Mouse (Mus musculus): ENCODE measurements around the gene Gm45717. TPM values are rescaled to one million over a fixed set of nuclear protein-coding genes. Genes with fewer than 3 reads are reported as not detected.

Gm45717 gene
- 0.21 TPM in 1 of 2 replicates, not detected in the other for polyA plus RNA-seq (2012; rRNA removed)

GRCm38 (mm10) chr7:140955758-140956555 is at the start of gene Gm45717, which contains the start of gene Ifitm2:
TSS of gene Gm45717 (minus strand) at chr7:140955937.
TSS of gene Ifitm2 (minus strand) at chr7:140955987.

GRCm38 (mm10) chr7:140966921-140967320 is 11.2 kb upstream of the Gm45717 start, which contains the start of gene Ifitm1:
TSS of gene Ifitm1 (plus strand) at chr7:140967221.

GRCm38 (mm10) chr7:140949824-140950530 is 5.8 kb downstream of the Gm45717 start, which contains the start of gene Ifitm5:
TSS of gene Ifitm5 (minus strand) at chr7:140950291.

DNA sequence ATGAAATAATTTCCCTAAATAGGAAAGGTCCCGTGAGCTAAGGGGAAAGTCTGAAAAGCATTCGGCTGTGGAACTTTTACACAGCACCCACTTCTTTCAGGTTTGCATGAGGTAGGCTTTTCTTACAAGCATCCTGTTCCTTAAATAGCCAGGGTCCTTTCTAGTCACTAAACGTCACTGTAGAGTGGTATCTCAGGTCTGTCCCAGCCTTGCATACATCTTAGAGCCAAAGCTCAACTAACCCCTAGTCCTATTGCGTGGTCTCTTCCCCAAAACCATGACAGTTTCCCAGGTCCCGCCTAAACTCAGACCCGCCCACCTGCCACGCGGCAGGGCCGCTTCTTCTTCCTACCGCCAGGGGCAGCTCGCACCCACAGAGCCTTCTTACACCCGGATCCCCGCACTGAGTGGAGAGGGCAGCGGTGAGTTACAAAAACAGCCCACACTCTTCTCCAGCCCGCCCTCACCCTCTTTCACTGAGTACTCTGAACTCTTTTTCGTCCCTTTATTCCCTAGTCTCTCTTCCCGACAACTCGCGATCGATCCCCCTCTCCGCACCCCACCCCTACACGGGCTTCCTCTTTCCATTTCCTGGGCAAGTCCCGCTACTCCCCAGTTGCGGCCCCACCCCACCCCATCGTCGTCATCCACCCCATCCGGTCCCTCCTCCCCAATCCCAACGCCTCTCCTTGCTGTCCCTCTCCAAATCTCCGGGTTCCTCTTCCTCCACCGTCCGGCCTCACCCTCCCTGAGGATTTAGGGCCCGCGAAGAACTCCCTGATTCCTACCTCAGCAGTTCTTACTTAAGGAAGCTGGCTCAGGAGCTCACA is 14.3 kb downstream of the Gm45717 start, which contains the start of gene Pgghg:
Gene Pgghg (plus strand): TSS at position 170 of the 830 bp plus-strand sequence.

DNA sequence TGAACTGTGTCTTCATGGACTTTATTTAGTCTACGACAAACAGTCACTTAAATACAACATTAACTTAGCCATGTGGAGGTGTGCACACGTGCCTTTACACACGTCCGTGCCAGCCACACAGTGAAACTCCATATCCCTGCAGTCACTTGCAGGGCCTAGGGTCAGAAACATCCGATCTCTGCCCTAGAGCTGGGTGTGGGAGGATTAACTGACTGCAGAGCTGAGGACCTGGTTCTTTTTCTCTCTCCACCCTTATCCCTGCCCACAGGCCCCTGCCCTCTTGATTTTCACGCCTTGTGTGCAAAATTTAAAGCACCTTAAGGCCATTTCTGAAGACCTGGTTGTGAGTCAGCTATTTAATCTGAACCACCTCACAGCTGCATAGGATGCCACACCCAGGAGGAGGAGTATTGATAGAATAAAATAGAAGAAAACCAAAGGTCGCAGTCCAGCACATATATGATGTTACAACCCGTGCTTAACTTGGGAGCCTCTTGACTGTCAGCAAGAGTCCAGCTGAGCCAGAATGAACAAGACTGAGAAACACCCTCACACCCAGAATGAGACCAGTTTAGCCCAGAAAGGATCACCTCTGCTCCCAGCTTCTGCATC is 35.2 kb downstream of the Gm45717 start, which contains the start of gene Nlrp6:
Gene Nlrp6 (plus strand): TSS at position 485 of the 612 bp plus-strand sequence.

GRCm38 (mm10) chr7:140900220-140900619 is 55.5 kb downstream of the Gm45717 start, which contains the start of gene Cox8b:
TSS of gene Cox8b (minus strand) at chr7:140900446.

Other genes starting within 250 kb of the Gm45717 start
- not detected in 2 replicates for gene Cyp2e1, start 192.2 kb downstream of the Gm45717 start, polyA plus RNA-seq (2012; rRNA removed)
- gene Syce1, start 168.1 kb downstream of the Gm45717 start, polyA plus RNA-seq (2012; rRNA removed), result 0.26 and 0.66 TPM in 2 replicates
- 11.1 and 13.3 TPM in 2 replicates for gene Zfp941, start 133.8 kb downstream of the Gm45717 start, polyA plus RNA-seq (2012; rRNA removed)
- 0.24 and 1.4 TPM in 2 replicates for gene Urah, start 120.9 kb downstream of the Gm45717 start, polyA plus RNA-seq (2012; rRNA removed)
- gene Scgb1c1, start 110.4 kb downstream of the Gm45717 start, polyA plus RNA-seq (2012; rRNA removed), result 0.25 TPM in 1 of 2 replicates, not detected in the other
- gene Odf3, start 108.1 kb downstream of the Gm45717 start, polyA plus RNA-seq (2012; rRNA removed), result 0.12 and 0.16 TPM in 2 replicates
- gene Gm45785, start 99.6 kb downstream of the Gm45717 start, polyA plus RNA-seq (2012; rRNA removed), result 0.24 and 0.28 TPM in 2 replicates
- gene Ric8a, start 99.0 kb downstream of the Gm45717 start, polyA plus RNA-seq (2012; rRNA removed), result 103 and 106 TPM in 2 replicates
- gene Bet1l, start 98.4 kb downstream of the Gm45717 start, polyA plus RNA-seq (2012; rRNA removed), result 33.4 and 36.0 TPM in 2 replicates
- gene Psmd13, start 74.0 kb downstream of the Gm45717 start, polyA plus RNA-seq (2012; rRNA removed), result 140 and 147 TPM in 2 replicates
- gene Sirt3, start 73.6 kb downstream of the Gm45717 start, polyA plus RNA-seq (2012; rRNA removed), result 57.5 and 62.3 TPM in 2 replicates
- gene Cox8b, start 55.5 kb downstream of the Gm45717 start, polyA plus RNA-seq (2012; rRNA removed), result 3.9 TPM in 1 of 2 replicates, not detected in the other
- gene Nlrp6, start 35.0 kb downstream of the Gm45717 start, polyA plus RNA-seq (2012; rRNA removed), result 0.59 and 0.66 TPM in 2 replicates
- gene Pgghg, start 14.5 kb downstream of the Gm45717 start, polyA plus RNA-seq (2012; rRNA removed), result 9.8 and 11.2 TPM in 2 replicates
- gene Ifitm5, start 5.6 kb downstream of the Gm45717 start, polyA plus RNA-seq (2012; rRNA removed), result 0.48 and 7.3 TPM in 2 replicates
- gene Ifitm2, start 50 bp upstream of the Gm45717 start, polyA plus RNA-seq (2012; rRNA removed), result 139 and 160 TPM in 2 replicates
- gene Ifitm1, start 11.3 kb upstream of the Gm45717 start, polyA plus RNA-seq (2012; rRNA removed), result 33.6 and 57.6 TPM in 2 replicates
- gene Ifitm3, start 54.8 kb upstream of the Gm45717 start, polyA plus RNA-seq (2012; rRNA removed), result 43.6 and 46.5 TPM in 2 replicates
- 0.56 and 0.82 TPM in 2 replicates for gene Ifitm6, start 62.0 kb upstream of the Gm45717 start, polyA plus RNA-seq (2012; rRNA removed)
- gene Gm17387, start 73.2 kb upstream of the Gm45717 start, polyA plus RNA-seq (2012; rRNA removed), result not detected in 2 replicates
- gene B4galnt4, start 105.2 kb upstream of the Gm45717 start, polyA plus RNA-seq (2012; rRNA removed), result 186 and 189 TPM in 2 replicates
- 0.04 and 1.6 TPM in 2 replicates for gene Pkp3, start 122.3 kb upstream of the Gm45717 start, polyA plus RNA-seq (2012; rRNA removed)
- 2.3 and 2.5 TPM in 2 replicates for gene Sigirr, start 144.6 kb upstream of the Gm45717 start, polyA plus RNA-seq (2012; rRNA removed)
- gene Ano9, start 161.9 kb upstream of the Gm45717 start, polyA plus RNA-seq (2012; rRNA removed), result 0.92 and 1.00 TPM in 2 replicates
- gene Ptdss2, start 166.4 kb upstream of the Gm45717 start, polyA plus RNA-seq (2012; rRNA removed), result 57.7 and 58.1 TPM in 2 replicates
- 31.5 and 34.6 TPM in 2 replicates for gene Rnh1, start 216.9 kb upstream of the Gm45717 start, polyA plus RNA-seq (2012; rRNA removed)
- 203 and 213 TPM in 2 replicates for gene Hras, start 238.1 kb upstream of the Gm45717 start, polyA plus RNA-seq (2012; rRNA removed)
- 14.1 and 14.9 TPM in 2 replicates for gene Lrrc56, start 238.2 kb upstream of the Gm45717 start, polyA plus RNA-seq (2012; rRNA removed)

Data from central nervous system, embryonic 18 days (tissue).